Mouse (Mus musculus) left cerebral cortex, postnatal 14 days (tissue): ENCODE measurements around the gene Nhs. TPM values are rescaled to one million over a fixed set of nuclear protein-coding genes. Genes with fewer than 3 reads are reported as not detected.

Source experiments
- DNase-seq, 2 experiments: peaks; one replicate each; pipeline ENCODE4 v3.0.0; 2021 to 2022; ENCODE audit warnings: low spot score in 2 of 2, mixed read lengths in 1 of 2
- intact Hi-C: fragments of 180-260 bp; cut with DNase I; formaldehyde crosslinking; loops from one replicate; pipeline ENCODE4 v1.15.1; 2025
- total RNA-seq, 2 experiments: library from RNA; stranded (reverse); gene quantifications; 2 replicates each; pipeline ENCODE4 v1.2.3; 2021

Nhs gene
- total RNA-seq, 2 experiments from 2014 or later, result 4.4 to 5.0 TPM

GRCm38 (mm10) chrX:162025210-162025953 lies 134.1 kb downstream of the Nhs start:
- intact Hi-C loops, result no loop called here
- DNase-seq, result peak; percentile 9 to 17

- intact Hi-C loops, result no loop called here
- no peak for DNase-seq
These were observed 137.8 kb downstream of the Nhs start for GRCm38 (mm10) chrX:162021724-162022123.

- intact Hi-C loops, result no loop called here
- no peak for DNase-seq
These were observed 139.4 kb downstream of the Nhs start for GRCm38 (mm10) chrX:162020039-162020566.

GRCm38 (mm10) chrX:162017471-162017870 lies 142.1 kb downstream of the Nhs start:
- no peak for DNase-seq

GRCm38 (mm10) chrX:162012570-162012969 lies 147.0 kb downstream of the Nhs start:
- no peak for DNase-seq
- intact Hi-C loops, result no loop called here

More at GRCm38 (mm10) chrX:162017471-162017870, 142.1 kb downstream of the Nhs start:
- intact Hi-C loops, result no loop called here

- intact Hi-C loops, result no loop called here
- no peak for DNase-seq
These were observed 149.7 kb downstream of the Nhs start for GRCm38 (mm10) chrX:162009876-162010275.

GRCm38 (mm10) chrX:162003818-162004217 lies 155.7 kb downstream of the Nhs start:
- no peak for DNase-seq
- intact Hi-C loops, result no loop called here

- DNase-seq, result no peak
- intact Hi-C loops, result no loop called here
These were observed 160.7 kb downstream of the Nhs start for GRCm38 (mm10) chrX:161998876-161999275.

GRCm38 (mm10) chrX:161997170-161997795 lies 162.2 kb downstream of the Nhs start:
- intact Hi-C loops, result no loop called here
- no peak for DNase-seq

GRCm38 (mm10) chrX:161990171-161990570 lies 169.4 kb downstream of the Nhs start:
- intact Hi-C loops, result no loop called here
- DNase-seq, result no peak

GRCm38 (mm10) chrX:161984961-161985360 lies 174.6 kb downstream of the Nhs start:
- intact Hi-C loops, result no loop called here
- DNase-seq, result no peak

GRCm38 (mm10) chrX:161981399-161981798 lies 178.1 kb downstream of the Nhs start:
- intact Hi-C loops, result no loop called here
- DNase-seq, result no peak

- intact Hi-C loops, result no loop called here
- DNase-seq, result no peak
These were observed 179.6 kb downstream of the Nhs start for GRCm38 (mm10) chrX:161979946-161980345.

GRCm38 (mm10) chrX:161977236-161977841 lies 182.2 kb downstream of the Nhs start:
- intact Hi-C loops, result no loop called here
- no peak for DNase-seq

- intact Hi-C loops, result no loop called here
These were observed 183.2 kb downstream of the Nhs start for GRCm38 (mm10) chrX:161976376-161976775.

GRCm38 (mm10) chrX:161973572-161973971 lies 186.0 kb downstream of the Nhs start:
- DNase-seq, result no peak
- intact Hi-C loops, result no loop called here

More at GRCm38 (mm10) chrX:161976376-161976775, 183.2 kb downstream of the Nhs start:
- DNase-seq, result no peak

GRCm38 (mm10) chrX:161972723-161973122 lies 186.8 kb downstream of the Nhs start:
- no peak for DNase-seq
- intact Hi-C loops, result no loop called here

- no peak for DNase-seq
- intact Hi-C loops, result no loop called here
These were observed 187.5 kb downstream of the Nhs start for GRCm38 (mm10) chrX:161971961-161972502.

- intact Hi-C loops, result no loop called here
- DNase-seq, result no peak
These were observed 188.4 kb downstream of the Nhs start for GRCm38 (mm10) chrX:161971131-161971530.

- intact Hi-C loops, result loop anchor here (2.0 kb wide), 1 partner anchor 311 kb away; no protein-coding TSS in a partner anchor
- DNase-seq, result peak; percentile 15 to 28
These were observed 191.8 kb downstream of the Nhs start for GRCm38 (mm10) chrX:161967692-161968091.
